Mouse (Mus musculus) thymus, adult 18-20 months (tissue): ENCODE results near the gene Rprd2.

Experiments
- DNase-seq, 2 experiments: peaks; one replicate each; pipeline ENCODE4 v3.0.0; 2022; ENCODE audit warnings: mixed read lengths in 2 of 2

Gene Rprd2

DNA sequence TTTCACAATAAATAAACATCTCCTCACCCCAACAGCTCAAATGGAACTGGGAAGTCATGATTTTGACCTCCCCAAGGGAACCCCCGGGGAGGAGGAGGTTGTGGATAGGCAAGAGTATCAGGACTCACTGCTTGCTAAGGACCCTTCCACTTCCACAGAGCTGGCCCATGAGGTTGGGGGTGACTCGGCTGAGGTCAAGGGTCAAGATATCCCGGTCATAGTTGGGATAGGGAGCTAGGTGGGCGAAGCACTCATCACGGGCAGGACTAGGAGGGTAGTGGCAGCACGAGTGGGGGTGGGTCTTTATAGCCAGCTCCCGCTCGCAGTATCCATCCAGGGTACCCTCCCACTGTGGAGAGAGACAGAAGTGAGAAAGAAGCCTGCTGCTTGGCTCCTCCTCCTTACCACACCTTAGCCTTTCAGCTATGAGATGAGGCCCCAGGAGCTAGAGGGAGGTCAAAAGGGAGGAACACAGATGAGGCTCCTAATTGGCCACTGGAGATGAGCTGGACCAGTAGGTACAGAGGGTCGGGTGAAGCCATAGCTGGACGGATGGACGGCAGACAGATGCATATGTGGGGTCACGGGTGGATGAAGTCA is 83.5 kb downstream of the Rprd2 start:
- DNase-seq, result no peak

DNA sequence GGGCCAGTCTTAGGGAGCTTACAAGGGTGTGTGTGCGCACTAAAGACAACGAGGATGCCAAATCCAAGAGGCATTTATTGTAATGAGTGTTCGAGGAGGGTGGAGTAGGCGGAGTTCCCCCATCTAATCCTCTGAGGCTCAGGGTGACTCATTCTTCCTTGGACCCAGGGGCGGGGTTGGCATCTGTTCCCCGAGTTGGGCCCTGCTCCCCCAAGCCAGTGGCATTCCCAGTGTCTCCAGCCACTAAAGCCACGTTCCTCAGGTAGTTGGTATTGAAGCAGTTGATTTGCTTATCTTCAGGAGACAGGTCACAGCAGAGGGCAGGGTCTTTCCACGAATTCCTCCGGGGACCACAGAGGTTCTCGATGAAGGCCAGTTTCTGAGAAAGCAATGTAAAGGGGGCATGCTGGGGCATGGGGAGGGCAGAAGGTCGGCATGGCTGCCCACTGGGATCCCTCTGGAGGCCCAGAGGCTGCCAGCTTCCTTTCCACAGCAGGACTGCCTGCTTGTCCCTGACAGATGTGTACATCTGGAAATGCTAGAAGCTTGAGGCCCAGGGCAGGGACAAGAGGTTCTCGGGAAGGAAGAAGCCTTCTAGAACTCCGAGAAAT is 84.5 kb downstream of the Rprd2 start:
- DNase-seq, result no peak

DNA sequence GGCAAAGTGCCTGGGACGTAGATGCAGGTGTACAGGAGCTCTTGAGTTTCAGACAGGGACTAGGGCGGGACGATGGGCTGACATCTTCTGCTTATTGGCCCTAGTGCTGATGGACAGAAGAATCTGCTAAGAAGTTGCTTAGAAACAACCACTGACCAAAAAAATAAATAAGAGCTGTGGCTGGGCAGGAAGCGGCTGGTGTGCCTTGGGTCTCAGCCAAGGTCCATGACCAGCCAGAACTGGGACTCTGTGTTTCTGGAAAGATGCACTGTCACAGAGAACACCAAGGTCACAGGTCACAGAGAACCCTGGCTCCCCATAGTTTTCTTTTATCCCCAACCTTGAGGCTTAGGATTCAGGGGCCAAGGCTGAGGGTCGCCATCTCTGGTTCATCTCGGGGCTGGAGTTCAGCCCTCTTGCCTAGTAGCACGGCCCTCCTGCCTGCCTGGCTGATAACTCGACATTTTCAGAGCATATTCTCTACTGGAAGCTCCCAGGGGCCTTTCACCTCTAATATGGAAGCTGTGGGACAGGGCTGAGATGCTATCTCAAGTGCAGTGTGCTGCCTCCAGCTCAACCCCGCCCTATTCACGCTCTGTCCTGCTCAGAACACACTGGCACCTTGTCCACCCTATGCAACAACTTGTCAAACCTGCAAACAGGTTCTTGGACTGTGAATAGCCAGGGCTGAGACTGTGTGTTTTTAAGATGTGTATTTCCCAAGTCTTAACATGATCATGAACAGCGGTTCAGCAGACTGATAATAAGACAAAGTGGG is 85.7 kb downstream of the Rprd2 start:
- no peak for DNase-seq

DNA sequence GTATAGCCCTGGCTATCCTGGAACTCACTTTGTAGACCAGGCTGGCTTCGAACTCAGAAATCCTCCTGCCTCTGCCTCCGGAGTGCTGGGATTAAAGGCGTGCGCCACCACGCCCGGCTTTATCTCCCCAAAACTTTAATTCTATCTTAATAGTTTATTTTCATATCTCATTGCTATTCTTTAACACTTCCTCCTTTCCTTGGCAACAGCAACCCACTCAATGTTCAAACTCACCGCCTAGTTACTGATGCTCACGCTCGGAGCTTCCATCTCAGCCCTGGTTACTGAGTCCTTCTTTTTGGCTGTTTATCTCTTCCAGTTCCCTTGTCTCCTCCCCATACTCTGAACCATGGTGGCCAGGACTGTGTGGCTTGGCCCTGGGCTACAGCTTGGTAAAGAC is 86.4 kb downstream of the Rprd2 start:
- DNase-seq, result no peak

DNA sequence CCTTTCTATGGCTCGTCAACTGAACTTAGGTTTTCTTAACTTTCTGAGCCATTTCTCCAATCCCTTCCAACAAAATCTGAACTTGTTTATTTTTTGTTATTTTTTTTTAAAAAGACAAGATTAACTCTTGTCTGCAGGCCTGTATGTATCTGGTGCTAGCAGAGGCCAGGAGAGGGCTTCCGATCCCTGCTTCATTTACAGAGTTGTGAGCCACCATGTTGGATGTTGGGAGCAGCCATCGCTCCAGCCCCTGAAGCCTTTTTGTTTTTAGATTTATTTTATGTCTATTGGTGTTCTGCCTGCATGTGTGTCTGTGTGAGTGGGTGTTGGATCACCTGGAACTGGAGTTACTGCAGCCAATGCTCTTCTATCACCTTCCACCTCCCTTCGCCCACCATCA is 86.9 kb downstream of the Rprd2 start:
- DNase-seq, result no peak

DNA sequence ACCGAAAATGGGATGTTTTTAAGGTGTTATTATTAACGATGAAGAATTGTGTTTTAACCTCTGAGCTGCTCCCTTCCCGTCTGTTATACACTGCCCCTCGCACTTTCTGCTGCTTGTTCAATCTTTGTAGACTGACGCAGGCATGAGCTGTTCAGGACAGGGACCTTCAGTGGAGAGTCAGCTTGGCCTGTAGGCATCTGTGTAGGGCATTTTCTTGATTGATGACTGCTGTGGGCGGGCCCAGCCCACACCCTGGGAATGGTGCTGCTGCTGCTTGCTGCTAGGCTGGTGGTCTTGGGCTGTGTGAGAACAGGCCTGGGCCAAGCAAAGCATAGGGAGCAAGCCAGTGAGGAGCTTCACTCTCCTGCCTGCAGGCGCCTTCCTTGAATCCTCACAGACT is 88.2 kb downstream of the Rprd2 start:
- no peak for DNase-seq

DNA sequence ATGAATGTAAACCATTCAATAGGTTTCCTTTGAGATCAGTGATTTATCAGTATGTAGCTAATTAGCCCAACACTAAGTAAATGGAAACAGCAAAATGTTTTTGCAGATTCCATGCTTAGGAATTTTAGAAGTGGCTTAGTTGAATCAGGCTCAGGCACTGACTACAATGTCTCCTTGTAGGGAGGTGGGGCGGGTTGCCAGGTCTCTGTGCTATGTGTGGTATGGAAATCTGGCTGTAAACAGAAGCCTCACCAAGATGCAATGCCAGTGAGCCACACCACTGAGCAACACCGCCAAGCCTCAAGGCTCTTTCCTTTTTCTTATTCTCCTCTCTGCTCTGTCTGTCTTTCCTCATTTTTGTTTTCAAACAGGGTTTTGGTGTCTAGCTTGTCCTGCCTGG is 89.8 kb downstream of the Rprd2 start:
- DNase-seq, result no peak

DNA sequence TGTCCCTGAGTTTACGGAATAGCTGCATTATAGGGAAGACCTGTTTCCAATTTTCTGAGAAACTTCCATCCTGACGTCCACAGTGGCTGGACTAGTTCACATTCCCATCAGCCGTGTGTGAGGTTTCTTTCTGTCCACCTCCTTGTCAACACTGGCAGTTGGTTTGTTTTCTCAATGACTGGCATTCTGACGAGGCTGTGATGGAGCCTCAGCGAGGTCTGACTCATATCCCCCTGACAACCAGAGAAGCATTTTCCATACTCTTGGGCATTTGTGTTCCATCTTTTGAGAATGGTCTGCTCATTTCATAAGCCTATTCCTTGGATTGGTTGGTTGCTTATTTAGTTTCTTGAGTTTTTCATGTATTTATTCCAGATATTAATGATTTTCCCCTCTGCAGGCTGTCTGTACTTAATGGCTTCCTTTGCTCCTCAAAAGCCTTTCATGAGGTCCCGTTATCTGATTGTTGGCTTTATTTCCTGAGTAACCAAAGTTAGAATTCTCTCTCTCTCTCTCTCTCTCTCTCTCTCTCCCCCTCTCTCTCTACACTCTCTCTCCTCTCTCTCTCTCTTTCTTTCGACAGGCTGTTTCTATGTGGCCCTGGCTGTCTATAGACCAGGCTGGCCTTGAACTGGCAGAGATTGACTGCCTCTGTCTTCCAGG is 91.8 kb downstream of the Rprd2 start:
- DNase-seq, result no peak

DNA sequence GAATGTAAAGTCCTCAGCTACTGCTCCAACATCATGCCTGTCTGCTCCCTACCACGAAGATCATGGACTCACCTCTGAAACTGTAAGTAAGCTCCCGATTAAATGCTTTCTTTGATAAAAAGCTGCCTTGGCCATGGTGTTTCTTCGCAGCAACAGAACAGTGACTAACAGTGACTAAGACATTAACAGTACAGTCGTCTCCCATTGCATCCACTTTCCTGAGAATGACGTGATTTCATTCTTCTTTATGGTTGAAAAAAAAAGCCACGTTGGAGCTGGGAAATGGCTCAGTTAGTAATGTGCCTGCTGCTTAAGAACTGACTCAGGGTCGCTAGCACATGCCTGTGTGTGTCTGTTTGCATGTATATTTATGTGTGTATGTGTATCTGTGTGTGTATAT is 92.8 kb downstream of the Rprd2 start:
- DNase-seq, result no peak

DNA sequence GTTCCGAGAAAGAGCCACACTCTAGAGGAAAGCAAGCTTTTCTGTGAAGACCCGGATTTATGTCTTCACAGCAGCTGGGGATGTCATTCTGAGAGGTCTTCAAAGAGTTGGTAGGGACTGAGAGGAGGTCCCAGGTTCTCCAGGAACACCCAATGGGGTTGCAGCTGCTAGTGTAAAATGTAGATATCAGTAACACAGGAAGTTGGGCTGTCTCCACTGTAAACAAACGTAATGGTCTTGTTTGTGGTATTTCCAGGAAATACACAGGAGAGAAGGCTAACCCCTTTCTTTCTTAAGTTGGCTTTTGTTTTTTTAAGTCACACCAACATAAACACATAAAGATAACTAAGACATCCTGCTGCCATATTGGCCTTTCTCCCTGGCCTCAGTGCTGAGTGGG is 96.3 kb downstream of the Rprd2 start:
- no peak for DNase-seq

DNA sequence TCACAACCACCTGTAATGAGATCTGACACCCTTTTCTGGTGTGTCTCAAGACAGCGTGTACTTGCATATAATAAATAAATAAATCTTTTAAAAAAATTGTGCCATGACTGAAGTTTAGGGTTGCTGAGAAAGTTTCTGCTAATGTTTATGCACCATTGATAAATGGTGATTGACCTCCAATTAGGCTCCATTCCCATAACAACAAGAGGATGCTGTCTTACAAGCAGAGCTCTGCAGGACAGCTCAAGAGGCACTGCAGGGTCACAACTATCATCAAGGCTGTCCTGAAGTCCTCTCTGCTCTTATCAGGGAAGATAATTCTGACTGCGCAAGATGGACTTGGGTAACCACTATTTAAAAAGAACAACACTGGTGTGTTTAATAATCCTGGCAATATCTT is 100.5 kb downstream of the Rprd2 start:
- no peak for DNase-seq

DNA sequence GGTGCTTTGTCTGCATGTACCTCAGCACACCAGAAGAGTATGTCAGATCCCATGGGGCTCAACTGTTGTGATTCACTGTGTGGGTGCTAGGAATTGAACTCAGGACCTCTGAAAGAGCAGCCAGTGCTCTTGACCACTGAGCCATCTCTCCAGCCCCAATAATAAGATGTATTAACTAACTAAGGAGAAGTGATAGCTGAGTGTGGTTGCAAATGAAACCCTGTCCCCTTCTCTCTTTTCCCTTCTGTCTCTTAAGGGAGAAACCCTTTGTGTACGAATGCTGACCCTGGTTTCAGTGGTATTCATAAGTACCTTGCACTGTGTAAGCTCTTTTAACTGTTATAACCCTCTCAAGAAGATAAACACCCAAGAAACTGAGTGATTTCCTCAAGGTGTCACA is 102.6 kb downstream of the Rprd2 start:
- DNase-seq, result no peak
